Mouse (Mus musculus): ENCODE measurements at regions not wholly inside any gene's neighbourhood (a gene's known extent, or its start where the extent isn't known, plus 50 kb on each side); places are given as distances from the start of the nearest gene placed in this dataset.

GRCm38 (mm10) chr11:114300611-114301319, 233.9 kb upstream of the Sdk2 start:
- ATAC-seq (ENCODE audit: low FRiP score, low TSS enrichment): no peak
- Histone ChIP-seq H3K4me3 (ENCODE audit: low read length) (no peak overlapping the region), H3K9ac (ENCODE audit: low read depth, low read length) (no peak overlapping the region), H3K4me1 (ENCODE audit: control insufficient read depth, insufficient read depth, low read length) (no peaks in the 10 kb centered on the region), H3K4me2 (replicated peaks; ENCODE audit: low read depth, low read length) (no peak overlapping the region), H3K27ac (ENCODE audit: low read depth, low read length) (no peak overlapping the region), H3K27me3 (ENCODE audit: control insufficient read depth, insufficient read depth, low read length) (no peaks in the 10 kb centered on the region), H3K36me3 (ENCODE audit: control insufficient read depth, insufficient read depth, low read length) (no peaks in the 10 kb centered on the region), H3K9me3 (ENCODE audit: control insufficient read depth, low read length) (no peaks in the 10 kb centered on the region)
- 83% methylated on average over 10 of the region's 10 CpGs for WGBS

DNA sequence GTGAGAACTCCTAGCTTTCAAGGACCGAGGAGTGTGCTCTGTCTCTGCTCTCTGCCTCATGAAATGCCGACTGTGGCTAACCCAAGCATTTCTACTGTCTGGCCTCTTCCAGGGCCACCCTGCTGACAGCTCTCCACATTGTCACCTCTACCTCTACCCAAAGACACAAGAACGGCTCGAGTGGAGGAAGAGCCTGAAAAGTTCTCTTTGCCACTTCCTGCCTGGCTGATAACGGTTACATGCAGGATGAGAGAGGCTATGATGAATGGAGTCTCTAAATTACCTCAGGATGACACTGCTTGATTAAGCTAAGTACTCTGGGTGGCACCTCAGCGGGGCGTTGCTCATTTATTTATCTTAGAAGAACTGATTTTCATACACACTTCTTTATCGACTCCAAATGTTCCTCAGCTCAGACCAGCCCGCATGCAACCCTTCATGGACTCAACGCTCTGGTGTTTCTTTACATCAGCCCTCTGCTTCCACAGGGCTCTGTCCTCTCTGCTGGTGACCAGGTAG, 230.0 kb upstream of the Sdk2 start:
- Histone ChIP-seq H3K4me3 (ENCODE audit: low read length) (no peak overlapping the region), H3K4me2 (replicated peaks; ENCODE audit: low read depth, low read length) (no peak overlapping the region), H3K4me1 (ENCODE audit: control insufficient read depth, insufficient read depth, low read length) (no peaks in the 10 kb centered on the region), H3K9ac (ENCODE audit: low read depth, low read length) (no peak overlapping the region), H3K9me3 (ENCODE audit: control insufficient read depth, low read length) (no peaks in the 10 kb centered on the region), H3K27ac (ENCODE audit: low read depth, low read length) (no peak overlapping the region), H3K36me3 (ENCODE audit: control insufficient read depth, insufficient read depth, low read length) (no peaks in the 10 kb centered on the region), H3K27me3 (ENCODE audit: control insufficient read depth, insufficient read depth, low read length) (no peaks in the 10 kb centered on the region)
- ATAC-seq (ENCODE audit: low FRiP score, low TSS enrichment): no peak
- 78% methylated on average over 10 of the region's 10 CpGs for WGBS

DNA sequence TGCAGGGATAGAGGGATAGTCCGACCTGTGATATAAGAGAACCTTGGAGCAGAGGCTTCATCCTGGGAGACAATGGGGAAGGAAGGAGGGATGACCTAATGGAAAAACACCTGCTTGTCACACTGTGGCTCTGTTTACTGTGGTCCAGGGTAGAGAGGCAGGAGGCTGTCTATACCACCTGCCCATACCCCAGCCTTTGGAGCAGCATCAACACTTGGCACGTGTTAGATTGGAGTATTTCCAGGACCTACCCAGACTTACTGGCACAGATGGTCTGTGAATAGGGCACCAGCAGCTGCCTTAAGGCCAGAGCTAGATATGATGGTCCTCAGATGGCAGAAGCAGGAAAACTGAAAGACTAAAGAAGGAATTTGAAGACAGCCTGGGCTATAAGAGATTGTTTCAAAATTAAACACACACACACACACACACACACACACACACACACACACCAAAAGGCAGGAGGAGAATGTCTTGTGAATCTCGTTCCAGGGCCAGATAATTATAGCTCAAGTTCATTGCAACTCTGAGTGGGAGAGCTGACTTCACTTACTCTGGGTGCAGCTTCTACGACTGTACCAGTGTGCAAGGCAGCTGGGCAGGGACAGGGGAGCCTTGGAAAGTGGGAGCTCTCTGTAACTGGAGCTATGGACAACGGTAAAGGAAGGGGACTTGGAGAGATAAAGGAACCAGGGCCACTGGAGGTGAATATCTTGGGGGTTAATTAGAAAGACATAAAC, 227.8 kb upstream of the Sdk2 start:
- no peak for ATAC-seq (ENCODE audit: low FRiP score, low TSS enrichment)
- Histone ChIP-seq H3K4me3 (ENCODE audit: low read length) (no peak overlapping the region), H3K27me3 (ENCODE audit: control insufficient read depth, insufficient read depth, low read length) (no peaks in the 10 kb centered on the region), H3K9ac (ENCODE audit: low read depth, low read length) (no peak overlapping the region), H3K9me3 (ENCODE audit: control insufficient read depth, low read length) (no peaks in the 10 kb centered on the region), H3K4me2 (replicated peaks; ENCODE audit: low read depth, low read length) (no peak overlapping the region), H3K27ac (ENCODE audit: low read depth, low read length) (no peak overlapping the region), H3K4me1 (ENCODE audit: control insufficient read depth, insufficient read depth, low read length) (no peaks in the 10 kb centered on the region), H3K36me3 (ENCODE audit: control insufficient read depth, insufficient read depth, low read length) (no peaks in the 10 kb centered on the region)
- 45% methylated on average over 5 of the region's 5 CpGs for WGBS

GRCm38 (mm10) chr11:114291258-114291657, 224.4 kb upstream of the Sdk2 start:
- Histone ChIP-seq H3K27ac (ENCODE audit: low read depth, low read length) (no peak overlapping the region), H3K36me3 (ENCODE audit: control insufficient read depth, insufficient read depth, low read length) (no peaks in the 10 kb centered on the region), H3K27me3 (ENCODE audit: control insufficient read depth, insufficient read depth, low read length) (no peaks in the 10 kb centered on the region), H3K9me3 (ENCODE audit: control insufficient read depth, low read length) (no peaks in the 10 kb centered on the region), H3K9ac (ENCODE audit: low read depth, low read length) (no peak overlapping the region), H3K4me3 (ENCODE audit: low read length) (no peak overlapping the region), H3K4me2 (replicated peaks; ENCODE audit: low read depth, low read length) (no peak overlapping the region), H3K4me1 (ENCODE audit: control insufficient read depth, insufficient read depth, low read length) (no peaks in the 10 kb centered on the region)
- 87% methylated on average over 5 of the region's 5 CpGs for WGBS
- no peak for ATAC-seq (ENCODE audit: low FRiP score, low TSS enrichment)

GRCm38 (mm10) chr11:114289946-114290345, 223.1 kb upstream of the Sdk2 start:
- no peak overlapping the region for H3K4me3 ChIP-seq (ENCODE audit: low read length)
- no peaks in the 10 kb centered on the region for H3K9me3 ChIP-seq (ENCODE audit: control insufficient read depth, low read length)
- H3K4me2 ChIP-seq (replicated peaks; ENCODE audit: low read depth, low read length): no peak overlapping the region
- ATAC-seq (ENCODE audit: low FRiP score, low TSS enrichment): no peak
- no peaks in the 10 kb centered on the region for H3K27me3 ChIP-seq (ENCODE audit: control insufficient read depth, insufficient read depth, low read length)
- H3K9ac ChIP-seq (ENCODE audit: low read depth, low read length): no peak overlapping the region
- no peaks in the 10 kb centered on the region for H3K4me1 ChIP-seq (ENCODE audit: control insufficient read depth, insufficient read depth, low read length)
- no peaks in the 10 kb centered on the region for H3K36me3 ChIP-seq (ENCODE audit: control insufficient read depth, insufficient read depth, low read length)
- 88% methylated on average over 1 of the region's 1 CpGs for WGBS
- no peak overlapping the region for H3K27ac ChIP-seq (ENCODE audit: low read depth, low read length)

DNA sequence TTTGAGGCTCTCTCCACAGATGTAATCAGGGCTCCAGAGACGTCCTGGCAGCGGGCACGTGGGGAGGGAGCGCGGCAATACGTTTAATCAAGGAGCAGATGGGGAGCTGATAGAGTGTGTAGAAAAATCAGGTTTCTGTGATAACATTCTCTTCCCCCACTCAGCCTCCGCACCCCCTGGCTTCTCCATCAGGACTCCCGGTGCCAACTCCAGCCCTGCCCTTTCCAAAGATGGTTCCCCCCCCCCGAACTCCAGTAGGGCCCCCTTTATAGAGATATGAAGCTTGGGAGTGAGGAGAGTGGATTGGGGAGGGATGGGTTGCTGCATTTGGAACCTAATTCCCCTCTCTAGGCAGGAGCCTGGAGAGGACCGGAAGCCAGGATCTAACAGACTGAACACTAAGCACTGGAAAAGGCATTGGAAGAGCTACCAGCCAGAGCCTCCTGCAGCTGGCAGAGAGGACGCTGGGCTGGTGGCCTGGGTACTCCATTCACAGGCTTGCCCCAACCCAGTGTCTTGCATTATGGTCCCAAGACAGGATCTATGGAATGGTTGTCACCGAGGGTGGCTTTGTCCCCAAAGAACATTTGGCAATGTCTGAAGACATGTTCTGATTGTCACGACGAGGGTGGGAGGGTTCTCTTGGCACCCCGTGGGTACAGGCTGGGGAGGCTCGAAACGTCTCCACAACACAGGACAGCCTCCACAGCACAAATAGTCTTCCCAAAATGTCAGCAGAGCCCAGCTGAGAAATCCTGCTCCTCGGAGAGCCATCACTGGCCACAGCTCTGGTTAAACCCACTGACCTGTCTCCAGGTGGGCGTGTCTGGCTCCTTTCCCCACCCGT, 218.2 kb upstream of the Sdk2 start:
- H3K9me3 ChIP-seq (ENCODE audit: control insufficient read depth, low read length): no peaks in the 10 kb centered on the region
- H3K36me3 ChIP-seq (ENCODE audit: control insufficient read depth, insufficient read depth, low read length): no peaks in the 10 kb centered on the region
- H3K27ac ChIP-seq (ENCODE audit: low read depth, low read length): no peak overlapping the region
- no peak overlapping the region for H3K9ac ChIP-seq (ENCODE audit: low read depth, low read length)
- no peaks in the 10 kb centered on the region for H3K27me3 ChIP-seq (ENCODE audit: control insufficient read depth, insufficient read depth, low read length)
- no peak overlapping the region for H3K4me2 ChIP-seq (replicated peaks; ENCODE audit: low read depth, low read length)
- H3K4me1 ChIP-seq (ENCODE audit: control insufficient read depth, insufficient read depth, low read length): no peaks in the 10 kb centered on the region
- H3K4me3 ChIP-seq (ENCODE audit: low read length): no peak overlapping the region
- 78% methylated on average over 20 of the region's 20 CpGs for WGBS
- no peak for ATAC-seq (ENCODE audit: low FRiP score, low TSS enrichment)

DNA sequence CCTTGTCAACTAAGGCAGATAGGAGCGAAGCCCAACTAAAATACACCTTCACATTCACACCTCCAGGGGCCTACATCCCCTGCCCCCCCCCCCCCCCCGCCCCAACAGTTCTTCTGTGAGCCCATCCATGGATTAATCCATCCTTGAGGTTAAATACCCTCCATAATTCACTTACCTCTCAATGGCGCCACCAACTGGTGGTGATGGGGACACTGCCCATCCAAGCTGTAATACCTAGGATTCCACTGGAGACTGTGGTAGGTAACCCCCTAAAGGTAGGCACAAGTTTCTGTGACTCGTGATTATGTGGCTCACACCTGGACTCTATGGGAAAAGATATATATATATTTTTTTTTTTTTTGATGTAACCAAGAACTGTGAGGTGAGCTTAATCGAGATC, 216.4 kb upstream of the Sdk2 start:
- H3K4me1 ChIP-seq (ENCODE audit: control insufficient read depth, insufficient read depth, low read length): no peaks in the 10 kb centered on the region
- no peaks in the 10 kb centered on the region for H3K36me3 ChIP-seq (ENCODE audit: control insufficient read depth, insufficient read depth, low read length)
- 50% methylated on average over 5 of the region's 5 CpGs for WGBS
- ATAC-seq (ENCODE audit: low FRiP score, low TSS enrichment): no peak
- H3K4me3 ChIP-seq (ENCODE audit: low read length): no peak overlapping the region
- H3K27ac ChIP-seq (ENCODE audit: low read depth, low read length): no peak overlapping the region
- no peak overlapping the region for H3K9ac ChIP-seq (ENCODE audit: low read depth, low read length)
- H3K9me3 ChIP-seq (ENCODE audit: control insufficient read depth, low read length): no peaks in the 10 kb centered on the region
- no peaks in the 10 kb centered on the region for H3K27me3 ChIP-seq (ENCODE audit: control insufficient read depth, insufficient read depth, low read length)
- H3K4me2 ChIP-seq (replicated peaks; ENCODE audit: low read depth, low read length): no peak overlapping the region

DNA sequence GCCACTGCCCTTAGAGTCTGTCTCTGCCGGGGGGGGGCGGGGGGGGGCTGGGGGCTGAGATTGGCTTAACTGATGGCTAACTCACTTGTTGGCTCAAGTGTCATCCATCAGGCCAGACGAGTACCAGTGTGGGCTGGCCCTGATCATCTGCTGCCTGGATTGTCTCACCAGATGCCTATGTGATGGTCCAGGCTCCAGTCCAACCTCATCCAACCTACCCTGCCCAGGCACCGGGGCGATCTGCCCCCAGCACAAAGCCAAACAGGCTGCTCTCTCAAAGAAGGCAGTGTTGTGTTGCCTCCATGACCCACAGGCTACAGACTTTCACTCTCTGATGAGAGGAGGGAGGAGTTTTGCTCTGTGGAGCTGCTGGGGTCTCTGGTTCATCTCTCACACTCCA, 215.7 kb upstream of the Sdk2 start:
- no peaks in the 10 kb centered on the region for H3K4me1 ChIP-seq (ENCODE audit: control insufficient read depth, insufficient read depth, low read length)
- H3K27ac ChIP-seq (ENCODE audit: low read depth, low read length): no peak overlapping the region
- no peaks in the 10 kb centered on the region for H3K9me3 ChIP-seq (ENCODE audit: control insufficient read depth, low read length)
- no peak overlapping the region for H3K4me2 ChIP-seq (replicated peaks; ENCODE audit: low read depth, low read length)
- no peaks in the 10 kb centered on the region for H3K36me3 ChIP-seq (ENCODE audit: control insufficient read depth, insufficient read depth, low read length)
- no peak overlapping the region for H3K9ac ChIP-seq (ENCODE audit: low read depth, low read length)
- WGBS: 67% methylated on average over 5 of the region's 5 CpGs
- no peak for ATAC-seq (ENCODE audit: low FRiP score, low TSS enrichment)
- no peaks in the 10 kb centered on the region for H3K27me3 ChIP-seq (ENCODE audit: control insufficient read depth, insufficient read depth, low read length)
- no peak overlapping the region for H3K4me3 ChIP-seq (ENCODE audit: low read length)

Data from kidney, embryonic 14.5 days (tissue).